Mouse (Mus musculus) CH12.LX (cell line): Measurements from ENCODE around the gene Hfm1.

Source experiments
- CHD1 ChIP-seq: IDR thresholded peaks from 2 replicates; pipeline ENCODE4 v1.6.1; 2012; ENCODE audit warnings: low read depth, low read length, improper control_type of control experiment, inconsistent platforms
- CTCF ChIP-seq, 2 experiments: IDR thresholded peaks in 1 of 2; conservative IDR thresholded peaks in 1 of 2; 2 replicates each; pipeline ENCODE4 v1.5.1; 2011 to 2012; ENCODE audit warnings: low read depth in 2 of 2, low read length in 2 of 2, improper control_type of control experiment in 1 of 2, inconsistent platforms in 1 of 2, mild to moderate bottlenecking in 1 of 2, moderate library complexity in 1 of 2
- E2F4 ChIP-seq: IDR thresholded peaks from 2 replicates; pipeline ENCODE4 v1.6.1; 2011; ENCODE audit warnings: low read depth, low read length, improper control_type of control experiment; ENCODE audit not compliant: insufficient replicate concordance
- ELF1 ChIP-seq: IDR thresholded peaks from 2 replicates; pipeline ENCODE4 v1.6.1; 2014; ENCODE audit warnings: low read depth, mild to moderate bottlenecking, inconsistent platforms, low read length, improper control_type of control experiment
- JUND ChIP-seq: conservative IDR thresholded peaks from 2 replicates; pipeline ENCODE4 v1.6.1; 2011; ENCODE audit warnings: low read depth, low read length, improper control_type of control experiment
- KAT2A ChIP-seq: IDR thresholded peaks from 2 replicates; pipeline ENCODE4 v1.6.1; 2012; ENCODE audit warnings: low read length, improper control_type of control experiment, inconsistent platforms; ENCODE audit not compliant: insufficient replicate concordance
- MAX ChIP-seq: IDR thresholded peaks from 2 replicates; pipeline ENCODE4 v1.6.1; 2011; ENCODE audit warnings: low read length, improper control_type of control experiment
- MEF2A ChIP-seq: IDR thresholded peaks from 2 replicates; pipeline ENCODE4 v1.6.1; 2014; ENCODE audit warnings: low read depth, mild to moderate bottlenecking, inconsistent platforms, low read length, improper control_type of control experiment, borderline replicate concordance
- MYC ChIP-seq: IDR thresholded peaks from 2 replicates; pipeline ENCODE4 v1.6.1; 2011; ENCODE audit warnings: low read depth, mild to moderate bottlenecking, improper control_type of control experiment, low read length
- POLR2A ChIP-seq: IDR thresholded peaks from 2 replicates; pipeline ENCODE4 v1.6.1; 2011; ENCODE audit warnings: low read depth, mild to moderate bottlenecking, improper control_type of control experiment, low read length
- TBP ChIP-seq: conservative IDR thresholded peaks from 2 replicates; pipeline ENCODE4 v1.6.1; 2011; ENCODE audit warnings: low read depth, low read length, improper control_type of control experiment
- ZC3H11A ChIP-seq: IDR thresholded peaks from 2 replicates; pipeline ENCODE4 v1.6.1; 2012; ENCODE audit warnings: low read depth, mild to moderate bottlenecking, inconsistent platforms, low read length, improper control_type of control experiment
- ZKSCAN1 ChIP-seq: IDR thresholded peaks from 2 replicates; pipeline ENCODE4 v1.6.1; 2012; ENCODE audit warnings: low read depth, inconsistent platforms, low read length, improper control_type of control experiment, borderline replicate concordance

- TF ChIP-seq ZKSCAN1: no peak
- no peak for TF ChIP-seq KAT2A
- TF ChIP-seq TBP: no peak
- TF ChIP-seq POLR2A: no peak
- TF ChIP-seq ELF1: no peak
- no peak for TF ChIP-seq MEF2A
- TF ChIP-seq MYC: peak; percentile 54; the same call in 1 of the 2 replicates
- TF ChIP-seq CTCF (conservative IDR thresholded peaks at IDR 0.05 in 1 of 2, IDR thresholded peaks at IDR 0.05 in 1 of 2; ENCODE audit: low read depth in 2 of 2, low read length in 2 of 2): no peak
- 0 out of 2 replicates have a peak, but pooled peaks have one; percentile 26 for TF ChIP-seq MAX
- no peak for TF ChIP-seq CHD1
- TF ChIP-seq ZC3H11A: no peak
- TF ChIP-seq JUND: no peak
- TF ChIP-seq E2F4: no peak
Observed at GRCm38 (mm10) chr5:106887303-106888071, 38.6 kb downstream of the Hfm1 start.
